Comparison of ENCODE assay signal across 20 mouse cellular contexts in genomic region chr3:59212404-59212803, GRCm38 (mm10). TPM values are rescaled to one million over a fixed set of nuclear protein-coding genes. Genes with fewer than 3 reads are reported as not detected.
"Had no signal": no experiment of that assay in that cellular context is flagged by ENCODE, and none has a peak within 500 bp of the region (broad histone marks: within the 10 kb centered on the region; RNA-seq: fewer than 3 reads in every experiment).

No protein-coding gene starts in this region.

- ATAC-seq: inflammation-experienced regulatory T-cells, adult 6 months; intestine, postnatal 0 days had no signal

- H3K36me3 ChIP-seq: limb, embryonic 13.5 days; midbrain, embryonic 10.5 days; neural tube, embryonic 12.5 days had no signal

- DNase-seq: kidney, adult 8-10 months; kidney, postnatal 36 days; layer of hippocampus, adult 9-11 months; layer of hippocampus, postnatal 36 days; left cerebral cortex, postnatal 4 days; lung, adult 18-20 months; midbrain, embryonic 14.5 days; right cerebral cortex, postnatal 14 days; thymus, postnatal 4 days had no signal

- H3K4me3 ChIP-seq: limb, embryonic 13.5 days; midbrain, embryonic 10.5 days; neural tube, embryonic 12.5 days had no signal

- H3K4me2 ChIP-seq: limb, embryonic 13.5 days; neural tube, embryonic 12.5 days had no signal

- H3K4me1 ChIP-seq: midbrain, embryonic 10.5 days; neural tube, embryonic 12.5 days had no signal

- H3K27ac ChIP-seq: kidney, postnatal 0 days; limb, embryonic 13.5 days; liver, embryonic 14.5 days; midbrain, embryonic 10.5 days; neural tube, embryonic 12.5 days had no signal

- H3K9ac ChIP-seq: limb, embryonic 13.5 days; liver, embryonic 14.5 days; neural tube, embryonic 12.5 days had no signal

- H3K27me3 ChIP-seq: limb, embryonic 13.5 days; neural tube, embryonic 12.5 days had no signal

- H3K9me3 ChIP-seq: limb, embryonic 13.5 days; midbrain, embryonic 10.5 days; neural tube, embryonic 12.5 days had no signal

RNA-seq across cellular contexts. Expression of gene Gpr87, which starts 17.5 kb away (rescaled TPM):
- total RNA-seq: layer of hippocampus, adult 18-20 months; layer of hippocampus, postnatal 36 days; left cerebral cortex, adult 8-10 months; left cerebral cortex, postnatal 4 days had no signal
- polyA plus RNA-seq: inflammation-experienced regulatory T-cells, adult 6 months; intestine, postnatal 0 days; liver, embryonic 14.5 days; lung, embryonic 16.5 days; spleen, adult 2 months had no signal
